Mouse (Mus musculus): ENCODE measurements around the gene Adgrl2.

DNA sequence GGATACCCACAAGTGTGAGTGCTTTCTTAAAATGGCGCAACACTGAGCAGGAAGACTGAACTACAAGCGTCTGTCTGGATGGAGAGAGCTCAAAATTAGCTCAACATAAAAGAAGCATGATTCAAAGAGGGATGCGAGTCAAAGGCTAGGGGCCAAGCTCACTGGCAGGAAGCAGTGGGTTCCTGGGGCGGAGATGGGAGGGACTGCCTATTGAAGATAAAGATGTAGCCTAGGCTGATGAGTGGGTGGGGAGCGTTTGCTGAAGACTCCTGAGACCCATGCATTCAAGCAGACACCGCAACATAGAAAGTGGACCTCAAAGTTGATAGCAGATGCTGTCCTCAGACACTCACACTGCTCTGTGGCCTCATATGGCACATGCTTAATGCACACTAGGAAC, 146.2 kb downstream of the Adgrl2 start:
- TF ChIP-seq CTCF (IDR thresholded peaks at IDR 0.05; ENCODE audit: insufficient read depth, low read depth, low read length) (no peak), POLR2A (IDR thresholded peaks at IDR 0.05; ENCODE audit: insufficient read depth, low read depth, low read length) (no peak)

Measured in olfactory bulb, adult 2 months (tissue).